Mouse (Mus musculus) lung, embryonic 15.5 days (tissue): ENCODE data around the gene Calml3. TPM values are rescaled to one million over a fixed set of nuclear protein-coding genes. Genes with fewer than 3 reads are reported as not detected.
A peak's percentile ranks its signal among the peaks of the same experiment; 100 is the strongest.
"Not testable (repeated sequence)": the region's sequence is repeated elsewhere in the genome, so short reads cannot be mapped to it uniquely, and the experiment has no call there.

Experiments used
- ATAC-seq: fragments of 200-750 bp; cut with Nextera tagmentation; 2 replicates; pipeline ENCODE4 v1.8.0; 2017; ENCODE audit warnings: moderate number of reproducible peaks, borderline replicate concordance; ENCODE audit not compliant: low FRiP score, low TSS enrichment; ENCODE audit errors: extremely low read depth
- H3K27ac ChIP-seq: fragments of 300-500 bp; sonication (generic); 2 replicates; pipeline ENCODE4 v1.5.1; 2015; ENCODE audit warnings: moderate library complexity, mild to moderate bottlenecking, inconsistent platforms
- H3K27me3 ChIP-seq: fragments of 300-500 bp; sonication (generic); 2 replicates; pipeline ENCODE4 v1.6.1; 2015; ENCODE audit warnings: inconsistent platforms
- H3K36me3 ChIP-seq: fragments of 300-500 bp; sonication (generic); 2 replicates; pipeline ENCODE4 v1.6.1; 2015; ENCODE audit warnings: inconsistent platforms
- H3K4me1 ChIP-seq: fragments of 300-500 bp; sonication (generic); 2 replicates; pipeline ENCODE4 v1.6.1; 2015; ENCODE audit warnings: inconsistent platforms
- H3K4me2 ChIP-seq: fragments of 300-500 bp; sonication (generic); 2 replicates; pipeline ENCODE4 v1.6.1; 2015; ENCODE audit warnings: inconsistent platforms, mild to moderate bottlenecking, moderate library complexity
- H3K4me3 ChIP-seq: fragments of 300-500 bp; sonication (generic); 2 replicates; pipeline ENCODE4 v1.5.1; 2015; ENCODE audit warnings: mild to moderate bottlenecking, inconsistent platforms
- H3K9ac ChIP-seq: fragments of 300-500 bp; sonication (generic); 2 replicates; pipeline ENCODE4 v1.6.1; 2015; ENCODE audit warnings: inconsistent platforms
- H3K9me3 ChIP-seq: fragments of 300-500 bp; sonication (generic); 2 replicates; pipeline ENCODE4 v1.6.1; 2016; ENCODE audit warnings: inconsistent platforms
- WGBS: fragments of 180-500 bp; shearing (Covaris S2); methylation state at CpG from one replicate; pipeline ENCODE4 v1.1.7; 2015; 5-methylcytosine and 5-hydroxymethylcytosine counted together
- polyA plus RNA-seq: library from polyadenylated mRNA; unstranded; fragments of >200 nt; fragmentation: Nextera tagmentation; extraction: Ambion mirVana; gene quantifications from 2 replicates; pipeline ENCODE4 v1.2.1, GENCODE M21; 2015

Calml3 gene
- 0.10 TPM in 1 of 2 replicates, not detected in the other for polyA plus RNA-seq

DNA sequence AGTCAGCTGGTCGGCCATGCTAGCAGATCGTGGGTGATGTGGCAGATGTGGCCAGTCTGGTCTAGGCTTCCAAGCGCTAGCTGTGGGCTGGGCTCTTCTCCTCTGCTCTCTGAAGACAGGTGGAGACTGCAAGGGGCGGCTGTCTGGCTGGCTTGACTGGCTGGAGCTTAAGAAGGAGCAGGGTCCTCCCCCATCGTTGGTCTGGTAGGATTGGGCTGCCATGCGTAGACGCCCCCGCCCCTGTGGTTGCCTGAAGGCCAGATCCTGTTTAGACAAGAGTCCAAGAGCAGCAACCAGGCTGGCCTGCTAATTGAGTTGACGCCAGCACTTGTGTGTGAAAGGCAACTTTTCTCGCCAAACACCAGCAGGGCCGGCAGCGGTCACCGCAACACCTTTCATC lies at the start of gene Calml3:
TSS of gene Calml3 (minus strand) at position 131 of the 400 bp plus-strand sequence.
- no peak within 1 kb of the TSS for H3K4me3 ChIP-seq
- H3K9ac ChIP-seq: no peak within 1 kb of the TSS
- H3K4me1 ChIP-seq: peaks cover 14% of the 10 kb centered on the region
- 74% methylated on average over 13 of the region's 13 CpGs for WGBS
- H3K9me3 ChIP-seq: no peaks in the 10 kb centered on the region
- H3K27me3 ChIP-seq: no peaks in the 10 kb centered on the region
- H3K27ac ChIP-seq: peak within 1 kb of the TSS; percentile 46; the same call in 1 of the 2 replicates
- H3K4me2 ChIP-seq: no peak within 1 kb of the TSS
- no peaks in the 10 kb centered on the region for H3K36me3 ChIP-seq
- no peak for ATAC-seq

DNA sequence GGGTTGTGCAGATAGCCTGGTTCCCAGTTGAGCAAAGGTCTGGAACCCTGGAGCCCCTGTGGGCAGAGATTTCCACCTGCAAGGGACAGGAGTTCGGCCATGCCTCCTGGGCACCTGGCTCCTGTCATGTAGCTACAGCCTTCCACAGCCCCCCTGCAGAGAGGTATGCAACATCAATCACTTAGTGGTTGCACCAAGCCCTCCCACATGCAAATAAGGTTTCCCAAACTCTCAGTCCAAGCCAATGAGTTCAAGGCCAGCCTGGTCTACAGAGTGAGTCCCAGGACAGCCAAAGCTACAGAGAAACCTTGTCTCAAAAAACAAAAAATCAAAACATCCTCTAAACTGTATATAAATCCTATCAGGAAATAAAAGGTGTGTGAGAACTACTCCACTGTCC lies 46.2 kb upstream of the Calml3 start:
- ATAC-seq: no peak
- H3K27ac ChIP-seq: no peak overlapping the region
- no peak overlapping the region for H3K9ac ChIP-seq
- H3K9me3 ChIP-seq: no peaks in the 10 kb centered on the region
- H3K4me3 ChIP-seq: no peak overlapping the region
- no peaks in the 10 kb centered on the region for H3K4me1 ChIP-seq
- no peaks in the 10 kb centered on the region for H3K36me3 ChIP-seq
- H3K27me3 ChIP-seq: no peaks in the 10 kb centered on the region
- 80% methylated on average over 1 of the region's 1 CpGs for WGBS
- no peak overlapping the region for H3K4me2 ChIP-seq

DNA sequence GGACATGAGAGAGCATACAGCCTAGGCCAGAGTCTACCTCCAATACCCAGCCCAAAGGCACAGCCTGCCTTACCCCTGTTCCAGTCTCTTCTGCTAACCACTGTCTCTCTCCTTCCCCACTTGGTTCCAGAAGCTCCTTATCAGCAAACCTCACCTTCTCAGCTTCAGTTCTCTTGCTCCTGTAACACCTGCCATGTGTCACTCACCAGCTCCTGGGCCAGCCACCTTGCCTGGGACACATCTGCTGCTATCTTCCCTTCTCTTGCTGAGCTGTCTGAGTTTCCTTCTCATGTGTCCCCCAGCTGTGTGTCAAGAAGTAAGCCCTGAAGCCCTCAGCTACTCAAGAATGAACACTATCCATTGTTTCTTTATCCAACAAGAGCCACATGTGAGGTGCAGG lies 36.5 kb upstream of the Calml3 start:
- not testable (repeated sequence) for ATAC-seq, H3K36me3 ChIP-seq, H3K9ac ChIP-seq, H3K27me3 ChIP-seq, H3K4me2 ChIP-seq, H3K4me3 ChIP-seq, H3K9me3 ChIP-seq, H3K27ac ChIP-seq, H3K4me1 ChIP-seq

DNA sequence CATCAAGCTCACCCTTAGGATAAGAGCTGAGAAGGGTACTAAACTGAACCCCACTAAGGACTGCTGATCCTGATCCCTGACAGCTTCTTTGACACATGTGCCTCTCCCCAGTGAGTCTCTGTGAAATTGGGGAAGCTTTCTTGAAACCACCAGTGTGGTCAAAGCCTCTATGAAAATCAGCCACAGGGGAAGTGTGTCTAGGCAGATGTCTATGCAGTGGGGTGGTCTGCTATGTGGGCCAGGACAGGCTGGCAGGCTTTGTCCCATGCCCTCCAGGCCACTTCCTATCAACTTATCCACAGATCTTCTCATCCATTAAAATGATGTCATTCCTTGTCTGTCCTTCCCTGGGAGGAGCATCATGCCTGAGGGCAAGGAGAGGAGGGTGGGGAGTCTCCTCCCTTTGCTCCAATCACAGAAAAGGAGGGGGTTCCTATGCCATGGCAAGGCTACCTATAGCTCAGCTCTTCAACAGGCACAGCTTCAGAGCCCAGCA lies 33.2 kb upstream of the Calml3 start, which contains the start of gene Calm4:
TSS of gene Calm4 (plus strand) at position 446 of the 496 bp plus-strand sequence.
- not testable (repeated sequence) for H3K27ac ChIP-seq
- peak; percentile 27; the same call in 1 of the 2 replicates for ATAC-seq

DNA sequence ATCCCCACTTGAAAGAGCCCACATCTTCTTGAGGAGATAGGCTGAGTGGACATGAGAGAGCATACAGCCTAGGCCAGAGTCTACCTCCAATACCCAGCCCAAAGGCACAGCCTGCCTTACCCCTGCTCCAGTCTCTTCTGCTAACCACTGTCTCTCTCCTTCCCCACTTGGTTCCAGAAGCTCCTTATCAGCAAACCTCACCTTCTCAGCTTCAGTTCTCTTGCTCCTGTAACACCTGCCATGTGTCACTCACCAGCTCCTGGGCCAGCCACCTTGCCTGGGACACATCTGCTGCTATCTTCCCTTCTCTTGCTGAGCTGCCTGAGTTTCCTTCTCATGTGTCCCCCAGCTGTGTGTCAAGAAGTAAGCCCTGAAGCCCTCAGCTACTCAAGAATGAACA lies 29.5 kb upstream of the Calml3 start:
- H3K36me3 ChIP-seq, H3K4me1 ChIP-seq, H3K4me3 ChIP-seq, ATAC-seq, H3K9me3 ChIP-seq, H3K4me2 ChIP-seq, H3K9ac ChIP-seq, H3K27me3 ChIP-seq, H3K27ac ChIP-seq: not testable (repeated sequence)

More for the DNA sequence above, 33.2 kb upstream of the Calml3 start, which contains the start of gene Calm4:
- H3K4me3 ChIP-seq, H3K36me3 ChIP-seq, H3K4me2 ChIP-seq, H3K27me3 ChIP-seq, H3K4me1 ChIP-seq, H3K9me3 ChIP-seq, H3K9ac ChIP-seq: not testable (repeated sequence)

DNA sequence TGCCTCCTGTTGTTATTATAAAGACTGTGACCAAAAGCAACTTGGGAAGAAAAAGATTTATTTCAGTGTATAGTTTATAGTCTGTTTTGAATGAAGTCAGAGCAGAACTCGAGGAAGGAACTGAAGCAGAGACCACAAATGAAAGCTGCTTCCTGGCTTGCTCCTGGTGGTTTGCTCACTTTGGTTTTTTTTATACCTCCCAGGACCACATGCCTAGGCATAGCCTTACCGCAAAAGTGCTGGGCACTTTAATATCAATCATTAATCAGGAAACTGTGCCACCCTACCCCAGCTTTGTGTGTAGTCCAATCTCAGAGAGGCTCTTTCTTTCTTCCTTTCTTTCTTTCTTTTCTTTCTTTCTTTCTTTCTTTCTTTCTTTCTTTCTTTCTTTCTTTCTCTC lies 28.3 kb upstream of the Calml3 start:
- Histone ChIP-seq H3K9me3 (no peaks in the 10 kb centered on the region), H3K4me1 (no peaks in the 10 kb centered on the region), H3K27ac (peak overlapping the region; percentile 66), H3K4me2 (no peak overlapping the region), H3K27me3 (no peaks in the 10 kb centered on the region), H3K9ac (no peak overlapping the region), H3K4me3 (no peak overlapping the region), H3K36me3 (no peaks in the 10 kb centered on the region)
- WGBS: 43% methylated on average over 2 of the region's 2 CpGs
- ATAC-seq: 0 out of 2 replicates have a peak, but pooled peaks have one; percentile 36

DNA sequence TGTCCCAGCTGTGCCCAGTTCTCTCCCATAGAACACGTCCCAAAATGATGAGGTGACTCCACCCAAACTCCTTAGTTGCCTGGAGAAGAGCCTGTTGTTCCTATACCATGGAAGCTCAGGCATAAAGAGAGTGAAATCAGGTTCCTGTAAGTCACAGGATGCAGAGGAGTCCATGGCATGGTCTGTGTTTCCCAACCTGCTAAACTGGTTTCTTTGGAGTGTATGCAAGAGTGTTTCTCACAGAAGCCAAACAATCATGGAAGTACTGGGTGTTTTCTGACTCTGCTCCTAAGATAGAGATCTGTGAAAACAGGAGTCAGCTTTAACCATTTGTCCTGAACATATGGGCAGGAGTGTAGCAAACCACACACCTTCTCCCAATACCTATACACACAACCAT lies 27.9 kb upstream of the Calml3 start:
- Histone ChIP-seq H3K27me3 (no peaks in the 10 kb centered on the region), H3K27ac (peak overlapping the region; percentile 66), H3K4me1 (no peaks in the 10 kb centered on the region), H3K36me3 (no peaks in the 10 kb centered on the region), H3K4me2 (no peak overlapping the region), H3K9me3 (no peaks in the 10 kb centered on the region), H3K9ac (no peak overlapping the region), H3K4me3 (no peak overlapping the region)
- 17% methylated on average over 1 of the region's 1 CpGs for WGBS
- peak; percentile 67; the same call in 1 of the 2 replicates for ATAC-seq

DNA sequence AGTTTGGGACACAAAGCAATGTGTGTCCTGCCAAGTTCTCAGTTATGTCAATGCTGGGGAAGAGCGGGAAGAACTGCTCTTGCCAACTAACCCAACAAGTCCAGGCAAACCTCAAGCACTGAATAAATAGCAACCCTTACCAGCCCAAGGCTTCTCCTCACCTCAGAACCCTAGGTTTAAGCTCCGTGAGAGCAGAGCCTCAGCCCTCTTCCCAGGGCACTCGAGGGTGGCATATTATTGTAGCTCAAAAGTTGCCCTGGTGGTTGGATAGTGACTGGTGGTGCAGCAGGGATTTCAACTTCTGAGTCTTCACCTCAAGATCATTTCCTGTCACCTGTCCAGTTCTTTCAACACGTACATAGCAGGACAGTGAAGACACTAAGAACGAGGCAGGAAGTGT lies 27.4 kb upstream of the Calml3 start:
- no peak overlapping the region for H3K9ac ChIP-seq
- H3K9me3 ChIP-seq: no peaks in the 10 kb centered on the region
- peak overlapping the region; percentile 66 for H3K27ac ChIP-seq
- WGBS: 52% methylated on average over 5 of the region's 5 CpGs
- no peaks in the 10 kb centered on the region for H3K36me3 ChIP-seq
- no peaks in the 10 kb centered on the region for H3K4me1 ChIP-seq
- no peaks in the 10 kb centered on the region for H3K27me3 ChIP-seq
- ATAC-seq: 0 out of 2 replicates have a peak, but pooled peaks have one; percentile 32
- H3K4me3 ChIP-seq: no peak overlapping the region
- H3K4me2 ChIP-seq: no peak overlapping the region

DNA sequence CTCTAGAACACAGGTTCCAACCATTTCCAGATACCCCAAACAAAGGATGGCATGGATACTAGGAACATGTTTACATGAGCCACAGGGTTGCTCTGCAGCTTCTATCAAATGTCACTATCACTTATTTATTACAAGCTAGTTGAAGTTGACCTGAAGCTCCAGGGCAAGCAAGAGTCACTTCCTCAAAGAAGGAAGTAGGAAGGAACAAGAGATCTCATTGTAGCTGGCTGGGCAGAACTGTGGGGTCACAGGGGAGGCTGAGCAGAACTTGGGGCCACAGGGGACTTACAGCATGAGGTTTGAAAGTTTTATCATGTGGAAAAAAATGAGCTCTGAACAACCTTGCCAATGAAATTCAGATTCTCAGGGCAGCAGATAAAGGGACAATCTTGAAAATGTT lies 21.6 kb upstream of the Calml3 start:
- Histone ChIP-seq H3K9me3 (no peaks in the 10 kb centered on the region), H3K27me3 (no peaks in the 10 kb centered on the region), H3K27ac (no peak overlapping the region), H3K36me3 (no peaks in the 10 kb centered on the region), H3K9ac (no peak overlapping the region), H3K4me3 (no peak overlapping the region), H3K4me2 (no peak overlapping the region), H3K4me1 (no peaks in the 10 kb centered on the region)
- ATAC-seq: no peak

DNA sequence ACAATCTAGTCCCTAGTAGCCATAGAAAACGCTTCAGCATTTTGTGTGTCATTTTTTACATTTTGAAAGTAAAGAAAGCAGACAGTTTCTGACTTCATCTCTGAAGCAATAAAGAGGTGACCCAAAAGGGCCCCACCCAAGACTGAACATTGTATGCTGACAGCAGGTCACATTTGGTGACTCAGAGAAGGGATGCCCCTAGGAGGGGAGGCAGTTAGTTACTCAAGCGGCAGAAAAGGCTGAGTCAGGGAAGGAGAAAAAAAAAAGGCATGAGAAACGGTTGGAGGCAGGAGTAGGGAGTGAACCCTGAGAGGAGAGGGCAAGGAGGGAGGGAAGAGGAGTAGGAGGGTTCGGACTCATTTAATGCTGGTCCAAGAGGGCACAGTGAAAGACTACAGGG lies 18.0 kb upstream of the Calml3 start:
- no peaks in the 10 kb centered on the region for H3K4me1 ChIP-seq
- no peak overlapping the region for H3K4me2 ChIP-seq
- no peak overlapping the region for H3K4me3 ChIP-seq
- no peak overlapping the region for H3K9ac ChIP-seq
- no peaks in the 10 kb centered on the region for H3K9me3 ChIP-seq
- no peak for ATAC-seq
- 63% methylated on average over 4 of the region's 4 CpGs for WGBS
- no peak overlapping the region for H3K27ac ChIP-seq
- no peaks in the 10 kb centered on the region for H3K27me3 ChIP-seq
- H3K36me3 ChIP-seq: no peaks in the 10 kb centered on the region

DNA sequence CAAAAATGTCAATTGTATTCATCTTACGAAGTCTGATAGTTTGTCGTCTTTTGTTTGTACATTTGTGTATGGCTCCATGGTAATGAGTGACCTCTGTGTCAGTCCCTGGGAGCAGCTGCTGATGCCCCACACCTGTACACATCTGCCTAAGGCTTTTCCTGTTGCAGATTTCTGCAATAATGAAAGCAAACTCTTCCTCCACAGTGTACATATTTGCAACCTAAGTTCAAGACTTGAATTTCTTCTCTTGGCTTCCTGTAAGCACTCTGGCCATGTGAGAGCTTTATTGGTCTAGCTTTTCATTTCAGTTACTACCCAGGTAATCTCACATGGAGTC lies 14.6 kb upstream of the Calml3 start:
- no peaks in the 10 kb centered on the region for H3K27me3 ChIP-seq
- no peak overlapping the region for H3K4me2 ChIP-seq
- no peak for ATAC-seq
- no peak overlapping the region for H3K27ac ChIP-seq
- H3K4me1 ChIP-seq: no peaks in the 10 kb centered on the region
- no peak overlapping the region for H3K9ac ChIP-seq
- H3K36me3 ChIP-seq: no peaks in the 10 kb centered on the region
- 67% methylated on average over 2 of the region's 2 CpGs for WGBS
- H3K4me3 ChIP-seq: no peak overlapping the region
- H3K9me3 ChIP-seq: no peaks in the 10 kb centered on the region

DNA sequence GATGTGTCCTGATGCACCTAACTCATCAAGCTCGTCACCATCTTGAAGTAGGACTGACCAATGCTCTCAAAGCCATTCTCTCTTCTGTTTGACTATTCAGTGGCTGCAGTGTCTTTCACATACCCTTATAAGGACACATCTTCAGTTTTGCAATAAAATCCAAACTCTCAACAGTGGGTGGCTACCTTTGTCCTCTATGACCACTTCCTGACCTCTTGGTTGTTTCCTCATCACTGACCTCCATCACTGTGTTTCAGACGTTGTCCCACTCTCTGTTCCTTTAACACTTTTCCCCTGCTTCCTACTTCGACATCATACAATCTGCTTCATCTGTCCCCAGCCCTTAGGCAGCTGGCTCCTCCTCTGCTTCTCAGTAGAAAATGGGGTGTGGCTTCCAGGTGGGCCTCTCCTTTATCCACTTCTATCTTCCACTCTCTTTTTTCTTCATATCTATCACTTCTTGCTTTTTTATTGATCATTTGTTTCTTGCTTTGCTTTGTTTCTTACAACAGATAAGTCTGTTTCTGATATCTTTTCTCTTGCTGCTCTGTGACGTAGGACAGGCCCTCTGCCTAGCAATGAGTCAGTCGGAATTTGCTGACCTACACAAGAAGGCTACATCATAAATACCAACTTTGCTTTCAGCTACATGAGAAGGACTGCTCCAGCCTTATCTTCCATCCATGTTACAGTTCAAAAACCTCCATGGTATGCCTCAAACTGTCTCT lies 14.1 kb upstream of the Calml3 start:
- no peak for ATAC-seq
- no peak overlapping the region for H3K27ac ChIP-seq
- H3K27me3 ChIP-seq: no peaks in the 10 kb centered on the region
- H3K4me2 ChIP-seq: no peak overlapping the region
- no peaks in the 10 kb centered on the region for H3K9me3 ChIP-seq
- WGBS: 63% methylated on average over 5 of the region's 5 CpGs
- no peak overlapping the region for H3K9ac ChIP-seq
- H3K4me3 ChIP-seq: no peak overlapping the region
- no peaks in the 10 kb centered on the region for H3K4me1 ChIP-seq
- H3K36me3 ChIP-seq: no peaks in the 10 kb centered on the region
